Mouse (Mus musculus) cortical plate, adult 2 months (tissue): ENCODE results near the gene Shc2.

Source experiments
- CTCF ChIP-seq: fragments of 200-500 bp; IDR thresholded peaks from 2 replicates; pipeline ENCODE4 v1.5.1; 2011; ENCODE audit warnings: mild to moderate bottlenecking, control low read depth, low read length; ENCODE audit not compliant: insufficient read depth; ENCODE audit errors: extremely low read depth
- POLR2A ChIP-seq: fragments of 200-500 bp; IDR thresholded peaks from 2 replicates; pipeline ENCODE4 v1.6.1; 2011; ENCODE audit warnings: mild to moderate bottlenecking, low read length, control low read depth; ENCODE audit not compliant: insufficient read depth; ENCODE audit errors: extremely low read depth

- TF ChIP-seq CTCF = no peak
- TF ChIP-seq POLR2A = no peak
Observed at GRCm38 (mm10) chr10:79626156-79626555, 11.6 kb downstream of the Shc2 start.
